Mouse (Mus musculus): ENCODE measurements around the gene Calm5. TPM values are rescaled to one million over a fixed set of nuclear protein-coding genes. Genes with fewer than 3 reads are reported as not detected.
"Not testable (repeated sequence)": the region's sequence is repeated elsewhere in the genome, so short reads cannot be mapped to it uniquely, and the experiment has no call there.

Gene Calm5
- polyA plus RNA-seq, 1 experiment = not detected

DNA sequence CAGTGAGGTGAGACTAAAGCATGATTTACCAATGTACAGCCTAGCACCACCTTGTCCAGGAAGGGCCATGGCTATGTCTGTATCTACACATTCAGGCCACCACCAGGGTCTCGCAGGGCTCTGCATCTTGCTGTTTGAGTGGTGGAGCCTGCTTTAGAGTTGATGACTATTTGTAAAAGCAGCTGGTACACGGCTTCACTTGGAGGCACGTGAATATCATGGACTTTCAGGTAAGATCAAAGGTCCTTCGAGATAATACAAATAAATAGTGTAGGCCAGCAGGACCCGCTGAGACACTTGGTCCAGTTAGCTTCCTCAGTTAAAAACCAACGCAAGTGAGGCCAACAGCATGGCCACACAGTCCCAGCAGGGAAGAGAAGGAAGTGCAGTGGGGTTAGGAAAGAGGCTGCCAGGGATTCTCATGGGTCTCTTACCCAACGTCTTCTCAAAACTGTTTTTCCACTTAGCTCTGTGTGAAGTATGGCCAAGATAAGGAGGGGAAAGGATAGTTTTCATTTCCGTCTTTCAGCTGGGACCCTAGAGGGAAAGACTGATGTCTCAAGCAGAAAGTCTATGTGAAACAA lies 41.5 kb downstream of the Calm5 start:
- no peak for TF ChIP-seq CTCF (IDR thresholded peaks at IDR 0.05; ENCODE audit: control insufficient read depth, insufficient read depth, insufficient replicate concordance, low read depth, low read length)
- no peak for TF ChIP-seq POLR2A (IDR thresholded peaks at IDR 0.05; ENCODE audit: control insufficient read depth, low read depth, low read length)
- Histone ChIP-seq H3K36me3 (ENCODE audit: control insufficient read depth, insufficient read depth, low read length) (no peaks in the 10 kb centered on the region; the same call in 1 of the 2 replicates), H3K27ac (ENCODE audit: control insufficient read depth, insufficient read depth, low read depth, low read length) (no peak overlapping the region), H3K27me3 (ENCODE audit: control insufficient read depth, insufficient read depth, low read length) (no peaks in the 10 kb centered on the region), H3K4me1 (ENCODE audit: control insufficient read depth, insufficient read depth, low read length) (peaks cover 9% of the 10 kb centered on the region), H3K4me3 (ENCODE audit: control insufficient read depth, low read depth, low read length) (no peak overlapping the region)

GRCm38 (mm10) chr13:3896032-3896431 lies 42.1 kb downstream of the Calm5 start:
- H3K4me1 ChIP-seq (ENCODE audit: control insufficient read depth, insufficient read depth, low read length) = peaks cover 9% of the 10 kb centered on the region
- TF ChIP-seq CTCF (IDR thresholded peaks at IDR 0.05; ENCODE audit: control insufficient read depth, insufficient read depth, insufficient replicate concordance, low read depth, low read length) (no peak), POLR2A (IDR thresholded peaks at IDR 0.05; ENCODE audit: control insufficient read depth, low read depth, low read length) (no peak)
- H3K27me3 ChIP-seq (ENCODE audit: control insufficient read depth, insufficient read depth, low read length) = no peaks in the 10 kb centered on the region
- no peak overlapping the region for H3K4me3 ChIP-seq (ENCODE audit: control insufficient read depth, low read depth, low read length)
- no peak overlapping the region for H3K27ac ChIP-seq (ENCODE audit: control insufficient read depth, insufficient read depth, low read depth, low read length)
- H3K36me3 ChIP-seq (ENCODE audit: control insufficient read depth, insufficient read depth, low read length) = no peaks in the 10 kb centered on the region; the same call in 1 of the 2 replicates

DNA sequence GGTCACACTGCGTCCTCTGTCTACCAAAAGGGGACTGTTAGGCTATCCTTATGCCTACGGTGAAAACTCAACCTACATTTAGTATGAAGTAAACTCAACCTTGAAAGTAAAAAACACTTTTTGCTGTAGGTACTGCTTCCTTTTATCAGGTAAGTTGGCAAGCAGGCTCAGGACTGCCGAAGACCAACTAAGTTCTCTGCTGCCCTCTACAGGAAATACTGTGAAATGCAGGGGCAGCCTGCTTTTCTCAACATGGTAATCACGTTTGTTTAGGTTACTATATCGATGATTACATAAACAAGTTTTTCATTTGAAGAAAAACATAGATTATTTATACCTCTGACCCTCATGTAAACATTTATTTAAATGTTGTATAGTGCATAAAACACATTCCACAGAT lies 42.9 kb downstream of the Calm5 start:
- H3K4me3 ChIP-seq (ENCODE audit: control insufficient read depth, low read depth, low read length) = no peak overlapping the region
- no peaks in the 10 kb centered on the region; the same call in 1 of the 2 replicates for H3K36me3 ChIP-seq (ENCODE audit: control insufficient read depth, insufficient read depth, low read length)
- peaks cover 9% of the 10 kb centered on the region for H3K4me1 ChIP-seq (ENCODE audit: control insufficient read depth, insufficient read depth, low read length)
- H3K27ac ChIP-seq (ENCODE audit: control insufficient read depth, insufficient read depth, low read depth, low read length) = no peak overlapping the region
- TF ChIP-seq CTCF (IDR thresholded peaks at IDR 0.05; ENCODE audit: control insufficient read depth, insufficient read depth, insufficient replicate concordance, low read depth, low read length) (peak; percentile 48; the same call in 1 of the 2 replicates), POLR2A (IDR thresholded peaks at IDR 0.05; ENCODE audit: control insufficient read depth, low read depth, low read length) (no peak)
- H3K27me3 ChIP-seq (ENCODE audit: control insufficient read depth, insufficient read depth, low read length) = no peaks in the 10 kb centered on the region

DNA sequence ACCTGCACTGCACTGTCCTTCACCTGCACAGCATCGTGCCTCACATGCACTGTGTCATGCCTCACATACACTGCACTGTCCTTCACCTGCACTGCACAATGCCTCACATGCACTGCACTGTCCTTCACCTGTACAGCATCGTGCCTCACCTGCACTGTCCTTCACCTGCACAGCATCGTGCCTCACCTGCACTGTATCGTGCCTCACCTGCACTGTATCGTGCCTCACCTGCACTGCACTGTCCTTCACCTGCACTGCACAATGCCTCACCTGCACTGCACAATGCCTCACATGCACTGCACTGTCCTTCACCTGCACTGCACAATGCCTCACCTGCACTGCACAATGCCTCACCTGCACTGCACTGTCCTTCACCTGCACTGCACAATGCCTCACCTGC lies 44.2 kb downstream of the Calm5 start:
- not testable (repeated sequence) for H3K27me3 ChIP-seq (ENCODE audit: control insufficient read depth, insufficient read depth, low read length); H3K4me1 ChIP-seq (ENCODE audit: control insufficient read depth, insufficient read depth, low read length); H3K4me3 ChIP-seq (ENCODE audit: control insufficient read depth, low read depth, low read length); H3K36me3 ChIP-seq (ENCODE audit: control insufficient read depth, insufficient read depth, low read length); H3K27ac ChIP-seq (ENCODE audit: control insufficient read depth, insufficient read depth, low read depth, low read length)
- 0 out of 2 replicates have a peak, but pooled peaks have one; percentile 19 for TF ChIP-seq POLR2A (IDR thresholded peaks at IDR 0.05; ENCODE audit: control insufficient read depth, low read depth, low read length)

DNA sequence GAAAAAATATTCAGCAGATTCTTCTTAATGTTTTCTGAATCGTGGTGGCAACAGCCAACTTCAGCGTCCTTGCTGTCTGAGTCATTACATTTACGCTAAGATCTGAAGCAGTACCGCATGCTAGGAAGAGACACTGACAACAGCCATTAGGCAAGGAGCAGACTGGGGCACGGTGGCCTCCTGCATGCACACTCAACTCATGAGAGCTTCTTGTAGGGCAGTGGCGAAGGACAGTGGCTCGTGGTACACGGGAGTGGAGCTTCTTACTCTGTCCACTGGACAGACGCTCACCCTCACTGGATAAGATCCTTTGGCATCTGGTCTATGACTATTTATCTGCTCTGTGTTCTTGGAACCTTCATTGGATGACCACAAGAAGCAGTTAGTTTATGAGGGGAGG lies 45.3 kb downstream of the Calm5 start:
- Histone ChIP-seq H3K36me3 (ENCODE audit: control insufficient read depth, insufficient read depth, low read length) (no peaks in the 10 kb centered on the region; the same call in 1 of the 2 replicates), H3K27ac (ENCODE audit: control insufficient read depth, insufficient read depth, low read depth, low read length) (no peak overlapping the region), H3K4me1 (ENCODE audit: control insufficient read depth, insufficient read depth, low read length) (no peaks in the 10 kb centered on the region), H3K4me3 (ENCODE audit: control insufficient read depth, low read depth, low read length) (no peak overlapping the region), H3K27me3 (ENCODE audit: control insufficient read depth, insufficient read depth, low read length) (no peaks in the 10 kb centered on the region)
- TF ChIP-seq CTCF (IDR thresholded peaks at IDR 0.05; ENCODE audit: control insufficient read depth, insufficient read depth, insufficient replicate concordance, low read depth, low read length) (no peak), POLR2A (IDR thresholded peaks at IDR 0.05; ENCODE audit: control insufficient read depth, low read depth, low read length) (no peak)

Other genes with a start within 250 kb of the Calm5 start
- gene Fam208b, start 243.1 kb upstream of the Calm5 start, polyA plus RNA-seq (2012; rRNA removed) = 20.9 and 25.5 TPM in 2 replicates
- 0.46 and 0.93 TPM in 2 replicates for gene Asb13, start 220.1 kb upstream of the Calm5 start, polyA plus RNA-seq (2012; rRNA removed)
- gene Calml3, start 49.9 kb upstream of the Calm5 start, polyA plus RNA-seq (2012; rRNA removed) = 0.16 and 1.6 TPM in 2 replicates
- 0.35 and 0.38 TPM in 2 replicates for gene Calm4, start 16.4 kb upstream of the Calm5 start, polyA plus RNA-seq (2012; rRNA removed)
- gene Net1, start 64.0 kb downstream of the Calm5 start, polyA plus RNA-seq (2012; rRNA removed) = 9.1 and 11.1 TPM in 2 replicates
- 1.6 and 2.0 TPM in 2 replicates for gene Tubal3, start 64.1 kb downstream of the Calm5 start, polyA plus RNA-seq (2012; rRNA removed)
- gene Ucn3, start 91.2 kb downstream of the Calm5 start, polyA plus RNA-seq (2012; rRNA removed) = not detected in 2 replicates
- 0.23 and 0.46 TPM in 2 replicates for gene Akr1c14, start 194.8 kb downstream of the Calm5 start, polyA plus RNA-seq (2012; rRNA removed)

All from testis, adult 2 months (tissue).